Mouse (Mus musculus): ENCODE measurements around the gene Pbxip1.

The Pbxip1 gene

DNA sequence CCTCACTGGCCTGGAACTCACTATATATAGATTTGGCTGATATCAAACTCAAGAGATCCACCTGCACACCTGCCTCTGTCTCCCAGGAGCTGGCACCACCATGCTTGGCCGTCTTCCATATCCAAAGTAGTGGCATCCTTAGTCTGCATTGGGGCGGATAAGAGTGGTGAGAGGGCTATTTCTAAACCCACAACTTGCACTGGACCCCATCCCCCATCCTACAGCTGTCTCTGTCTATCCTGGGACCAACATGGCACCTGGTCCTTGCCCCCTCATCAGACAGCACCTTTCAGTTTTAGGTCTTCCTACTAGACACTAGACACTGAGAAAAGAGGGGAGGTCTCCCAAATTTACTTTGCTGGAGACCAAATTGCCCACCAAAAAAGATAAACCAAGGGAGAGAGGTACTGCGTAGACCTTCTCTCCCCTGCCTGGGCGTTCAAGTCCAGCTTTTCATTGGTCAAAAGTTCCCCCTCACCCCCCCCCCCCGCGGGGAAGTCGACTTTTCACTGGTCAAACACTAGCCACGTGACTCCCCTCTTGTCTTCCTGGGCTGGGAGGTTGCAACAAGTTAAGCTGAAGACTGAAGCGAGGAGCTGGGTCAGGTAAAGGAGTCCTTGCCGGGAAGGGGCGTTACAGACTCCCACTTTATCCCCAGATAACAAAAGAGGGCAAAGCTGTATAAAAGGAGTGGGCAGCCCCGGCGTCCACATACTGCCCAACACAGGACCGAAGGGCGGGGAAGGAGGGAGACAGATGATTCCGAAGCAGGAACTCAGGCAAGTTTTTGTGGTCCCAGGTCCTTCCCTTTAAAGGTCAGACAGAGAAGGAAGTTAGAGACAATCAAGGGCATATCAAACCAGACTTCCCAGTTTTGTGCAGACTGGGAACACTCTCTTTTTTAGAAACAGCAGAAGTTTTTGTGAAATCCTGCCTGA lies at the start of gene Pbxip1:
Gene Pbxip1 (plus strand): TSS at position 531 of the 938 bp plus-strand sequence.
- DNase-seq (ENCODE audit: extremely low spot score) = peak; percentile 88

DNA sequence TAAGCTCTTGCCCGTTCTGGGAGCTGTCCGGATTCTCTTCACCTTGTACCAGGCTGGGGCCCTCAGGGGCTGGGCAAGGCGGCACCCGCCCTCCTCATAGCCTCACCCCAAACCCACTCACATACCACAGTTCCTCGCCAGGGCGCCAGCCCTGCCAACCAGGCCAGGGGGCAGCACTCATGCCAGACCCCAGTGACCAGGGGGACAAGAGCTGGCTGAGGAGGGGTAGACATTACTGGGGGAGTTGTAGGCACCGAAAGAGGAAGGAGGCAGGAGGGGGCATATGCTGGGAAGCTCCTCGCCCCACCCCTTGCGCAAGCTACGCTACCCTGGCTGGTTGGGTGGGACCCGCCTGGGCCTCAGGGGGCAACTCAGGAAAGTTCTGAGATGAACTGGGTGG lies 48.9 kb upstream of the Pbxip1 start:
- no peak for DNase-seq (ENCODE audit: extremely low spot score)

DNA sequence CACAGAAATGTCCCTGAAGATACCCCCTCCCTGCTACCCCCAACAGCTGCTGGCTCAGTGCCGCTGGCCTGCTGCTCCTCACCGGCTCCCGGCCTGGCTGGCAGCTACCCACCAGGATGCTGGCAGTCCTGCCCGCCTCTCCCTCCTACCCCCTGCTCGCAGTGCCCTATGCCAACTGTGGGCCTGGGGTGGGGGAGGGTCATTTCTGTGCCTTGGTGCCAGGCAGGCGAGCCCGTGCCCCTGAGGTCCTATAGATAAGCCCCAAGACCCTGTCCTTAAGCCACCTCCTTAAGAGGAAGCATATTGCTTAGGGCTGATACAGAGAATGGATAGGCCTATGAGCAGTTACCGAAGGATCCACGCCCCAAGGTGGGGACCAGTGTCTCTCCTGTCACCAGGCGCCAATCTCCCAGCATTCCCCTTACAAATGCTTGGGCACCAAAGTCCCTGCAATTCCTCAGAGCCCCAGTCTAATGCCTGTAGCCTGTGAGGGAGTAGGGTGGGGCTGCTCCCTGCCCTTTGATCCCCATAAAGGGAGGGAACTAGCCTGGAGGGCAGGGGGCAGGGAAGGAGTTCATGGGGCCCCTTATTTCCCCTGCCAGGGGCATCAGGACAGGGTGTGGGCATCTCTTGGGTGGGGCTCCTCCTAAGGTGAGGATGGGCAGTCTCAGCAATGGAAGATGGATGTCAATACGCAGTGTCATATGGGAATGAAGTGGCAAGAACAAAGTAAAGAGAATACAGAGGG lies 48.2 kb upstream of the Pbxip1 start:
- DNase-seq (ENCODE audit: extremely low spot score) = no peak

DNA sequence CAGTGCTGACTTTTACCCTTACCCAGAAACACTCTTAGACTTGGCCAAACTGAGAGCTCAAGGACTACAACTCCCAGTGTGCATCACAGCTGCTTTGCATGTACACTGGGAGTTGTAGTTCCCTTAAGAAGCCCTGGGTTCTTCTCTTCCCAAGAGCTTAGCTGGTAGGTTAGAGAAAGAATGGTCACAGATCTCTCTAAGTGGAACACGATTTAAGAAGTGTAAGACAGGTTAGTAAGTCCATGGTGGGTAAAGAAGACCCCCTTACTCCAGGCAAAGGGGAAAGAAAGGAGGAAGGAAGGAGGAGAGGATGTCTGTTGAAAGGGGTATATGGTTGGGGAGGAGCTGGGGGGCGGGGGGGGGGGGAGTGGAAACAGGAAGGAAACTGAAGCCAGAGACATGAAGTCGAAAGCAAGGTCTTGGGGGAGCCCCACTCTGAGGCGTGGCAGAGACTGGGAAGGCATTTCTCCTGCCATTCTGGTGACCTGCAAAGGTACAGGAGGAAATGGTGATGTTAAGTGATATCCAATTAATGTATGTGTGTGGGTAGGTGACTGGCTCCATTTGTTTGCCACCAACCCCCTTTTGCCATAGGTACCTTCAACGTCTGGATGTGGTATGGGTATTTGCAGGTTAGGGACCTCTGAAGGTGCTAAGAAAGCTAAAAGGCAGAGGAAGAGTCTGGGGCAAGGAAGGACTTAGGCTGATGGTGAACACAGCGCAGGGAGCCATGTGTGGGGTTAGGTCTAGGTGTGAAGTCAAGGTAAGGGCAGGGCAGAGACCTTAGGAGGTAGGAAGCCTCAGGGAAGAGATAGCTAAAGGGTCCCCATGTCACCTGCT lies 47.4 kb upstream of the Pbxip1 start:
- no peak for DNase-seq (ENCODE audit: extremely low spot score)

DNA sequence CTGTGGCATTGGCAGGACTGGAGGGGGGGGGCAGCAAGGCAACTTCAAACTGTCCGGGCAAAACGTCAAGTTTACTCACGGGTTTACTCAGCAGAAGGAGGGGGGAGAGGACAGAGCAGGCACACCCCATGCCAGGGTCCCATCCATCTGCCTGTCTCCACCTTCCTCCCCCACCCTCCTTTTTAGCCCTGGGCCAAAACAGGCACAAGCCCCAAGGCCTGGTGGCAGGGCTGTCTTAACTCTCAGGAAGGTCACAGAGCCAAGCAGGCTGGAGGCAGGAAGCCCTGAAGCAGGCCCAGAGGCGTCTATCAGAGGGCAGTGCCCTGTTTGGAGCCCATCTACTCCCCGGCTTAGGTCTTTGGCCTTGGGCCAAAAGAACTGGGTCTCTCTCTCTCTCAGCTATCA lies 46.4 kb upstream of the Pbxip1 start:
- DNase-seq (ENCODE audit: extremely low spot score) = no peak

DNA sequence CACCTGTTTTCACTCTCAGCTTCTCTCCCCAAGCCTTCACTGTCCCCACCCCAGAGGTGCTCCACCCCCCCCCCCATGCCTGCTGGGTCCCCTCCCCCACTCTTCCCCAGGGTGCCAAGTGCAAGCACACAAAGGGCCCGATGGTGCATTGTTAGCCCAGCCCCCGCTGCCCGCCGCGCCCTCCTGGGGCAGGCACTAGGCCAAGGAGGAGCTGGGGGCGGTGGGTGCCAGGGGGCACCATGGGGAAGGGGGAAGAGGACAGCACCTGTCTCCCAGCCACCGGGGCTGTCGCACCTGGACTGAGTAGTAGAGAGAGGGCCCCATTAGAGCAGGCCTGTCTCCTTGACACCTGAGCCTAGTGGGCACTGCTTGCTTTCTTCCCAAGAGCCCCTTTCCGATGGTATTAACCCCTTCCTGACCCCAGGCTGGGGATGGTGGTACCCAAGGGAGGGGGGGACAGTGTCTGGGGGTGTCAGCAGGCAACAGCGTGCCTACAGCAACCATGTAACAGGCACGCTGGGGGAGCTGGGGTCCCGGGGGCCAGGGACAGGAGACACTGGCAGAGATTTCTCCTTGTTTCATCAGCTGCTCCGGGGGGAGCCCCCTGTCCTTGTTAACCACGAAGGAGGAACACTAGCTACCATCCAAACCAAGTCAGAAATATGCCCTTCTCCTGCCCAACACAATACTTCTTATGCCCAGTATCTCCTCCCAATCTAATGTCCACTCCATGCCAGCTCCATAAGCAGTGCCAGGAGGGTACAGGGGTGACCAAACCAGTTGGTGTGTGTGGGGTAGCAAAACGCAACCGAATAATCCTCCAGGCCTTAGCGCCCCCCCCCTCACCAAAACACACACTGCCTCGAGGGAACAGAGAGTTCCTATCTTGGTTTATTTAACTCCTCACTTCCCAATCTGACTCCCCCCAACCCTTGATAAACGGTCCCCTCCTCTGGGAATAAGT lies 45.5 kb upstream of the Pbxip1 start:
- no peak for DNase-seq (ENCODE audit: extremely low spot score)

DNA sequence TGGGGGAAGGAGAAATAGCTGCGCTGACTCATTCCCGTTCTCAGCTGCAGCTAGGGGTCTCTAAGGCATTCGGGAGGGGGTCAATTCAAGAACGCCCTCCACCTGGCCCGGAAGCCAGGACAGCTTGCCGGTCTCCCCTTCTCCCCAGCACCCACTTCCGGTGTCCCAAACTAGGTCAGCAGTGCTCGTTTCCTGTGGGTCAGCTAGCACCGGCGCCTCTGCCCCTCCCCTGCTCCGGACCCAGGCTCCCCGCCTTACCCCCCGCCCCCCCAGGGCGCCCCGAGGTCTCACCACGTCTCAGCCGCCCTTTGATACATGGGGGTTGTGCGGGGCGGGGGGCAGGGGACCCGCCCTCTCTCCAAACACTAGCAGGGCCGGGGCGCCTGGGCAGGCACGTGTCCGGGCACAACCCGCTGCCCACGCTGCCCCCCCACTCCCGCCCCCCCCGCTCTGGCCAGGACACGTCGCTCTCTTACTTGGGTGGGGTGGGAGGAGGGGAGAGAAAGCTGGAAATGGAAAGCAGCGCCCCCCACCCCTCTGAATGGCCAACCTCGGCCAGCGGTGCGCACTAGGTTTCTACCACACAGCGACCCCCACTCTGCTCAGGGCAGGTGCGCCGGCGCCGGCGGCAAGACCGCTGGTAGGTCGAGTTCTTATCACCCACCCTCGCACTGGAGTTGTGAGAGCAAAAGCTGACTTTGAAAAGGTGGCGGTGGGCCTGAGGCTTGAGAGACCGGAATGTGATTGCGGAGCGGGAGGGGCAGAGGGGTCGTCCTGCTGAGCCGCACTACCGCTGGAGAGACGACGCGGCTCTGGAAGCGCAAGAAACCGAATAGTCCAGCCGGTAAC lies 44.6 kb upstream of the Pbxip1 start:
- peak; percentile 68 for DNase-seq (ENCODE audit: extremely low spot score)

DNA sequence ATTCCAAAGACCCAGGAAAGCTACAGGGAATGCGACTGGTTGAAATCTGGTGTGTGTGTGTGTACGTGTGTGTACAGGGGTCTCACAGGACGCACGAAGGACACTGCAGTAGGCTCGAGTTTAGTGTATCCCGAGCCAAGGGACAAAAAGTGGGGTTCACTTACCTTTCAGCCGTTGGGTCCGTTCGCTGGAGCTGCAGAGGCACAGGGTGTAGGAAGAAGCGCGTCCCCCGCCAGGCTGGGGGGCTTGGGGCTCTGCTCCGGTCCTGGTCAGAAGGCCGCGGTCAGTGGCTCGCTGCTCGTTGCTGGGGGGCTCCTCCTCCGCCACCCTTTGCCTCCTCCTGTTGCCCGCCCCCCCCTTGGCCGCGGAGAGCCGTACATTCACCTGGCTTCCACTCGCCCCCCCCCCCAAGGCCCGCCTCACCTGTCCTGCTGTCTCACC lies 43.6 kb upstream of the Pbxip1 start:
- DNase-seq (ENCODE audit: extremely low spot score) = peak; percentile 38

DNA sequence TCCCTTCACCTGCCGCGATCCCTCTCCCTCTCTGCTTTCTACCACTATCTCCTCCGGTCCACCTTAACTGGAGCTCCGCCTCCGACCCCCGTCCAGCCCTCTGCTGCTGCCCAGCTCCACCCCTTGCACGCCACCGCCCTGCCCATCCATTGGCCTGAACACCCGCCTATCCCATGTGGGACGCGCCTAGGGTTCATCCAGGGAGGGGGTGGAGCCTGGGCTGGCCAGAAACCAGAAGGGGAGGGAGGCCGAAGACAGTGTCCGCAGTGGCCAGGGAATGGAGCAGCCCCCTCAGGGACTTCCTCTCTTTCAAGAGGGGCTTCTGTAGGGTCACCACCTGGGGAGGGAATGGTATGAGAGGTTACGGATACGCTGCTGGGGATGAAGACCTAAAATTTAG lies 42.9 kb upstream of the Pbxip1 start:
- DNase-seq (ENCODE audit: extremely low spot score) = peak; percentile 99

DNA sequence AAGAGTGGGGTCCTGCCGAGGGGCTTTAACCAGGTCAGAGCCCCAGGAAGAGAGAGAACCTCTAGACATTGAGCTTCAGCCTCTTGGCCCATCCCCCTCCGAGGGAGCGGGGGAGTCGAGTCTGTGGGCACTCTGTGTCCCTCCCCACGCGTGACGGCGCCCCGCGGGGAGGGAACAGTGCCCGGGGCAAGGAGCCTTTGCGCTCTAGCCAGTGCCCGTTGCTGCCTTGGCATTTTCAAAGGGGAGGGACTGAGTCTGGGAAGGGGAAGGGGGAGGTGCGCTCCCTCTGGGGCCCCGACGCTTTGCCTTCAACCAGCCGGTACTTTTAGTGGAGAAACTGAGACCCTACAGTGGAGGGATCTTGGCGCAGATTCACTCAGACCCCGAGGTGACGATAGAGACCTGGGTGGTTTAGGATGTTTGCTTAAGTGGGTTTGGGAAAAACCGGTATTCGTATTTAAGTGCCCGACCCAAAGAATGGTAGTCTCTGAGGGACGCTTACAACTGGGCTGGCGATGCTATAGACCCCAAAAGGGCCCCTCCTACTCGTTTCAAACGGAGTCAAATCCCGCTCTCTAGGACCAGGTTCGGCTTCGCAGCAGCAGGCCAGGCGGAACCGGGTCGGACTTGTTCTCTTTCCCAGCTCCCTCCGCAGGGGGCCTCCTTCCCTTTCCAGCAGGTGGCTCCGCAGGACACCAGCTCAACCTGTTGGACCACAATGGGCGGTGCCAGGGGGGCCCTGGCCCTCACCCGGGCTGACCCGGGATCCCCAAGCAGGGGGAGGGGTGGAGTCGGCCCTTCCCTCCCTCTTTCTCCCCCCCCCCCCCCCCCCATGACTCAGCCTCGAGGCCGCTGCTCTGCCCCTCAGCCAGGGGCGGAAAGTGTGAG lies 42.3 kb upstream of the Pbxip1 start, which contains the start of gene Zbtb7b:
Gene Zbtb7b (minus strand): TSS at position 771 of the 888 bp plus-strand sequence.
- DNase-seq (ENCODE audit: extremely low spot score) = peak; percentile 75

DNA sequence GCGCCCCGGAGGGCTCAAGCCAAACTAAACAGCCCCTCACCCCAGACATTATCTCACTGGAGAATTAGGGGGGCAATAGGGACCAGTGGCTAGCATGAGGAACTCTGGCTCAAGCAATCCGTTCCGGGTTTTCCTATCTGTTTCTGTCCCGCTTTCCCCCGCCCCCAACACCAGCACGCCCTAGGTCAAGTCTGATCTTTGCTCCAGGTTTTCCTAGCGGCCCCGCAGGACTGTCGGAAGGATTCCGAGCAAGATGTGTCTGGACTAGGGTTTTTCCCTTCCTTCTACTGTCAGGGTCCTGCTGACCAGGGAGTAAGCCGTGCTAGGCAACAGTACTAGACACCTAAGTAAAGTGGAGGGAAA lies 41.6 kb upstream of the Pbxip1 start:
- peak; percentile 89 for DNase-seq (ENCODE audit: extremely low spot score)

DNA sequence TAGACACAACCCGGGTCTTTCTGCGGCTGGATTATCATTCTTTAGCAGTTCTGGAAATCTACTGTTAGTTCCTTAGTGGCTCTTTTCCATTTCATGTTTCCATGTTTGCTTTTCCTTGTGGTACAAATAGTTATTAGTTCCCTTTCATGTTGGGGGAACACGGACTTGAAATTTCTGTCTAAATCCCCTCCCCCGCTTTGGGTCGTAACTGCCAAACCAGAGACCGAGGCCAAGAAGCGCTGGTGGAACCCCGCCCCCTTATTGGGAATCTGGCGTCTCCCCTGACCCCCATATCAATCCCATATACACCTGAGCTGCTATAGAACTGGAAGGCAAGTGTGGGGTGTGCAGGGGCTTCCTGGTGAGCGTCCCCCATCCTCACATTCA lies 41.1 kb upstream of the Pbxip1 start:
- no peak for DNase-seq (ENCODE audit: extremely low spot score)

DNA sequence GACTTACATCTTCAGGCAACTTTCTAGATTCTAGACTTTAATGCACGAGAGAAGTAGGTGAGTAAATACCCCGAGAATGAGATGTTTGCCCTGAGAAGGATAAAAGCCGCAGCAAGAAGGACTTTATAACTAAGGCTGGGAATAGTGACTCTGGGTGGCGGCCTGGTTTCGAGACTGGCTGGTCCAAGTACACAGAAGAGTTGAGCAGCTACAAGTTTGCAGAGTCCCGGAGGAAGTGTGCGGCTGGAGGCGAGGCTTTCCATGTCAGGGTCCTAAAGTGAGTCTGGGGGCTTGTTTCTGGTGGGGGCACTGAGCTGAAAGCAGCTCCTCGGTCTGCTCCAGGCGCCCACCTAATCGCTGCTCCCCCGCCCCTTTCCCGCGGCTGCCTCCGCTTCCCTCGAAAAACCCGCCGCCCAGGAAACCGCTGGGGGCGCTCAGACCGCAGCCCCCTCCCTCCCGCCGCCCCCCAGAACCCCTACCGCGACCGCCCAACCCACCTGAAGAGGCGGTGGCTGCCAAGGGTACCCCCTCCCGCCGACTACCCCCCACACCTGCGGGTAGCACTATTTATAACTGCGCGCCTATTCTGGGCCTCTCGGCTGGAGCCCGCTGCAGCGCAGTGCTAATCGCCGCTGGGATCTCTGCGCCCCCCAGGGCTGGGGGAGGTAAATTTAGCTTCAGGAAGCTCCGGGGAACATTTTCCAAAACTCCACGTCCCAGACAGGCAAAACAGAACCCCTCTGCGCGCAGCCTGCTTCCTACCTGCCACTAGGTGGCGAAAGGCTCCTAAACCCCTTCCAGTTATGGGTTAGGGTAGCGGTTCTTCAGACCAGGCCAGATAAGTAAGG lies 40.5 kb upstream of the Pbxip1 start:
- DNase-seq (ENCODE audit: extremely low spot score) = peak; percentile 74

DNA sequence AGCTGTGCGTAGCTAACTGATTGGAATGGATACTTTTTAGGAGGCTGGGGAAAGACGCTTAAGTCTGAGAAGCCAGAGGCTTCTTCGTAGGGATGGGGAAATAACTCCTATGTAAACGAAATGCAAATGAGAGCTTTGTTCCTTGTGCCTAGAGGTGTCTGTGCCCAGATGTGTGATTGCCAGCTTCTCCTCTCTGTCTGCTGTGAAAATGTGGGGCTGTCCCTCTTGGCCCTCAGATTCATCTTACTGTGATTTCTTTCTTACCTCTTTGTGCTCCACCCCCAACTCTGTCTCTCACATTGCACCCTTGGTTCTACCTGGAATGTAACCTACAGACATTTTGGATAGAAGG lies 39.9 kb upstream of the Pbxip1 start:
- no peak for DNase-seq (ENCODE audit: extremely low spot score)

DNA sequence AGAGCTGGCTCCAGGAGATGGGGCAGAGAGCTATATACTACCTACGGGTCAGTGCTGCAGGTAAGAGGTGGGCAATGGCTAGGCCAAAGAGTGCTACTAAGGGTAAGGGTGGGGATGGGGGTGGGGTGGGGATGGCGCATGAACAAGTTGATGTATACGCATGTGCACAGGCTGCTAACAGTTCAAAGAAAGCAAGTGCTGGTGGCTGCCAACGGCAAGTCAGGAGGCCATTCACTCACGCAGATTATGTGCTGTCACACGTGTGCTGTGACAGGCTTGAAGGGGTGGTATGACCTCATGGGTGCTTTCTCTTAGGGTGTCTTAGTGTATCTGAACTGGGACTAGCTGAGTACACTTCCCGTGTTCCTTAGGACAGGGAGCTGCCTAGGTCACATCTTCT lies 35.2 kb upstream of the Pbxip1 start:
- DNase-seq (ENCODE audit: extremely low spot score) = no peak

DNA sequence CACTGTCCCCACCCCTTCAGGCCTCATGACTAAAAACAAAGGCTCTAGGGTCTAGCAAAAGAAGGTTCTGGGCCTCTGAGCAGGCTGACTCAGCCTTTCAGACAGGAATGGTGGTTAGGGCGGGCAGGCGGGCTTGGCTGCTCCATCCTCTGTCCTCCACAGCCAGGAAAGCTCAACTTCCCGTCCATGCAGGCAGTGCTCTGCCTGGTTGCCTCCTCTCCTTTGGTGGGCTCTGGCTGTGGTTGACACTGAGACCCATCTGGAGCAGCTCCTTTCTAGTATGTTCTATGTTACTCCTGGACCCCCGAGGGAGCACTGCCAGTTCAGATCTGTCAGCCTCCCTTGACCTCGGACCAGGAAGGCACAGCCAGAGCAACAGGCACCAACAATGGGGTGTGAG lies 33.8 kb upstream of the Pbxip1 start, which contains the start of gene Lenep:
Gene Lenep (minus strand): TSS at position 101 of the 400 bp plus-strand sequence.
- no peak for DNase-seq (ENCODE audit: extremely low spot score)

DNA sequence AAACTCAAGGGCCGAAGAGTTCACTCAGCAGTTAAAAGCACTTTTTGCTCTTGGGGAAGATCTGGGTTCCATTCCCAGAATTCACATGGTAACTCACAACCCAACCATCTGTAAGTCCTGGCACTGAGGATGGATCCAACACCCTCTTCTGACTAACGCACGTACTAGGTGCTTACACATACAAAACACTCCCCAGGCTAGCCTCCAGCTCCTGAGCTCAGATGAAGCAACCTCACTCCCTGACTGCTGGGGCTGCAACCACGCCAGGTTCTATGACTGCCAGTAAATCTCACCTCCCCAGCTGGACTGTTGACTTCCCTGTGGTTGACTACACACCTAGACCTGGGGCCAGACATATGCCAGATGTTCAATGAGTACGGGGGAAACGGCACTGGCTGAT lies 29.6 kb upstream of the Pbxip1 start:
- no peak for DNase-seq (ENCODE audit: extremely low spot score)

DNA sequence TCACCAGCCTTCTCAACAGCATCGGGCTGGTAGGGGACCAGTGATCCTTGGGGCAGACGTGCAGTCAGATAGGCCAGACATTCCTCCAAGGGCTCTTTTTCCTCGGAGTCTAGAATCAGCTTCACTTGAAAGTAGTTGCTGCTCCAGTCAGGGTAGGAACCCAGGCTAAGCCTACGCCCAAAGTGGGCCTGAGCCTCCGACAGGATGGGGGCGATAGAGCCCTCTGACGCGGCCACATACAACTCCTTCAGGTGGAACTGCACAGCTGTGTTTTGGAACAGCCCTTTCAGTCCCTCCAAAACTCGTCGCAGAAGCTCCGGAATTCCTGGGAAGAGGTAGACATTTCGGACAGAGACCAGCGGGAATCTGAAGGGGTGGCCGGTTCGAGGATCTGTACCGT lies 28.1 kb upstream of the Pbxip1 start:
- DNase-seq (ENCODE audit: extremely low spot score) = no peak
